Mouse (Mus musculus) embryonic facial prominence, embryonic 12.5 days (tissue): ENCODE results near the gene Gm13539. TPM values are rescaled to one million over a fixed set of nuclear protein-coding genes. Genes with fewer than 3 reads are reported as not detected.
A peak's percentile ranks its signal among the peaks of the same experiment; 100 is the strongest.

Source experiments
- ATAC-seq: fragments of 200-750 bp; cut with Nextera tagmentation; 2 replicates; pipeline ENCODE4 v1.8.0; 2017; ENCODE audit not compliant: insufficient number of reproducible peaks, insufficient read depth, low FRiP score, low TSS enrichment
- H3K27ac ChIP-seq: fragments of 300-500 bp; sonication (generic); 2 replicates; pipeline ENCODE4 v1.5.1; 2016; ENCODE audit warnings: mild to moderate bottlenecking
- H3K27me3 ChIP-seq: fragments of 300-500 bp; sonication (generic); 2 replicates; pipeline ENCODE4 v1.6.1; 2016; ENCODE audit warnings: mild to moderate bottlenecking, moderate library complexity
- H3K36me3 ChIP-seq: fragments of 300-500 bp; sonication (generic); 2 replicates; pipeline ENCODE4 v1.6.1; 2016; ENCODE audit warnings: mild to moderate bottlenecking
- H3K4me1 ChIP-seq: fragments of 300-500 bp; sonication (generic); 2 replicates; pipeline ENCODE4 v1.6.1; 2016
- H3K4me2 ChIP-seq: fragments of 300-500 bp; sonication (generic); replicated peaks from 2 replicates; pipeline ENCODE4 v1.6.1; 2016; ENCODE audit warnings: mild to moderate bottlenecking, moderate library complexity
- H3K4me3 ChIP-seq: fragments of 300-500 bp; sonication (generic); 2 replicates; pipeline ENCODE4 v1.5.1; 2016; ENCODE audit warnings: mild to moderate bottlenecking
- H3K9ac ChIP-seq: fragments of 300-500 bp; sonication (generic); 2 replicates; pipeline ENCODE4 v1.6.1; 2016; ENCODE audit warnings: mild to moderate bottlenecking, moderate library complexity
- H3K9me3 ChIP-seq: fragments of 300-500 bp; sonication (generic); 2 replicates; pipeline ENCODE4 v1.6.1; 2016; ENCODE audit warnings: mild to moderate bottlenecking, moderate library complexity
- WGBS: fragments of 180-500 bp; shearing (Covaris S2); methylation state at CpG from one replicate; pipeline ENCODE4 v1.1.7; 2016; 5-methylcytosine and 5-hydroxymethylcytosine counted together
- polyA plus RNA-seq: library from polyadenylated mRNA; unstranded; fragments of >200 nt; fragmentation: Nextera tagmentation; extraction: Ambion mirVana; gene quantifications from 2 replicates; pipeline ENCODE4 v1.2.1, GENCODE M21; 2016

Gm13539 gene
- polyA plus RNA-seq, 1 experiment from 2014 or later, result not detected

GRCm38 (mm10) chr2:25830786-25831185, 48.7 kb downstream of the Gm13539 start:
- Histone ChIP-seq H3K4me2 (no peak overlapping the region), H3K9me3 (no peaks in the 10 kb centered on the region), H3K36me3 (no peaks in the 10 kb centered on the region), H3K27ac (no peak overlapping the region), H3K4me1 (no peaks in the 10 kb centered on the region), H3K9ac (no peak overlapping the region), H3K27me3 (no peaks in the 10 kb centered on the region), H3K4me3 (no peak overlapping the region)
- WGBS, result 88% methylated on average over 3 of the region's 3 CpGs
- ATAC-seq, result no peak

- no peaks in the 10 kb centered on the region for H3K27me3 ChIP-seq
- no peak overlapping the region for H3K4me2 ChIP-seq
- H3K4me1 ChIP-seq, result no peaks in the 10 kb centered on the region
- no peak overlapping the region for H3K4me3 ChIP-seq
- no peak overlapping the region for H3K9ac ChIP-seq
- no peak overlapping the region for H3K27ac ChIP-seq
- H3K36me3 ChIP-seq, result no peaks in the 10 kb centered on the region
- 45% methylated on average over 5 of the region's 5 CpGs for whole genome bisulfite sequencing
- no peaks in the 10 kb centered on the region for H3K9me3 ChIP-seq
- 0 out of 2 replicates have a peak, but pooled peaks have one; percentile 60 for ATAC-seq
Observed at GRCm38 (mm10) chr2:25836291-25836690, 54.2 kb downstream of the Gm13539 start.

Other genes starting within 250 kb of the Gm13539 start
- 37.7 and 37.8 TPM in 2 replicates for gene Traf2, start 235.3 kb upstream of the Gm13539 start, polyA plus RNA-seq
- 310 and 331 TPM in 2 replicates for gene Edf1, start 224.4 kb upstream of the Gm13539 start, polyA plus RNA-seq
- gene Mamdc4, start 207.4 kb upstream of the Gm13539 start, polyA plus RNA-seq, result 4.2 and 10.1 TPM in 2 replicates
- gene Phpt1, start 207.0 kb upstream of the Gm13539 start, polyA plus RNA-seq, result 156 and 177 TPM in 2 replicates
- gene Ajm1, start 200.5 kb upstream of the Gm13539 start, polyA plus RNA-seq, result 0.20 and 0.24 TPM in 2 replicates
- 79.0 and 84.9 TPM in 2 replicates for gene Rabl6, start 173.7 kb upstream of the Gm13539 start, polyA plus RNA-seq
- 0.19 TPM in 2 replicates for gene Ccdc183, start 164.6 kb upstream of the Gm13539 start, polyA plus RNA-seq
- gene Tmem141, start 160.3 kb upstream of the Gm13539 start, polyA plus RNA-seq, result 21.1 and 24.6 TPM in 2 replicates
- gene Fcna, start 154.2 kb upstream of the Gm13539 start, polyA plus RNA-seq, result 0.65 and 0.69 TPM in 2 replicates
- 0.36 and 0.62 TPM in 2 replicates for gene Lcn8, start 129.1 kb upstream of the Gm13539 start, polyA plus RNA-seq
- not detected in 2 replicates for gene Lcn5, start 124.3 kb upstream of the Gm13539 start, polyA plus RNA-seq
- gene Lcn6, start 105.5 kb upstream of the Gm13539 start, polyA plus RNA-seq, result not detected in 2 replicates
- not detected in 2 replicates for gene Lcn10, start 99.5 kb upstream of the Gm13539 start, polyA plus RNA-seq
- gene Obp2a, start 82.2 kb upstream of the Gm13539 start, polyA plus RNA-seq, result not detected in 2 replicates
- gene Bmyc, start 75.5 kb upstream of the Gm13539 start, polyA plus RNA-seq, result 100 and 106 TPM in 2 replicates
- not detected in 2 replicates for gene Obp2b, start 45.2 kb upstream of the Gm13539 start, polyA plus RNA-seq
- gene Lcn3, start 16.7 kb upstream of the Gm13539 start, polyA plus RNA-seq, result not detected in 2 replicates
- gene Lcn11, start 5.2 kb upstream of the Gm13539 start, polyA plus RNA-seq, result not detected in 2 replicates
- gene Glt6d1, start 33.6 kb downstream of the Gm13539 start, polyA plus RNA-seq, result not detected in 2 replicates
- gene Lcn9, start 40.9 kb downstream of the Gm13539 start, polyA plus RNA-seq, result not detected in 2 replicates
- gene Sohlh1, start 65.0 kb downstream of the Gm13539 start, polyA plus RNA-seq, result not detected in 2 replicates
- gene Kcnt1, start 81.5 kb downstream of the Gm13539 start, polyA plus RNA-seq, result 0.67 and 1.6 TPM in 2 replicates
- gene Camsap1, start 201.0 kb downstream of the Gm13539 start, polyA plus RNA-seq, result 38.0 and 40.0 TPM in 2 replicates
- 106 and 109 TPM in 2 replicates for gene Ubac1, start 239.5 kb downstream of the Gm13539 start, polyA plus RNA-seq